Mouse (Mus musculus) limb, embryonic 10.5 days (tissue): ENCODE data around the gene Ifrd1. TPM values are rescaled to one million over a fixed set of nuclear protein-coding genes. Genes with fewer than 3 reads are reported as not detected.
"Not testable (repeated sequence)": the region's sequence is repeated elsewhere in the genome, so short reads cannot be mapped to it uniquely, and the experiment has no call there.

ENCODE experiments used
- DNase-seq: peaks from one replicate; pipeline ENCODE4 v3.0.0-alpha.2; 2017; ENCODE audit warnings: low spot score
- H3K27ac ChIP-seq: fragments of 300-500 bp; sonication (generic); 2 replicates; pipeline ENCODE4 v1.5.1; 2016; ENCODE audit warnings: mild to moderate bottlenecking
- H3K27me3 ChIP-seq: fragments of 300-500 bp; sonication (generic); 2 replicates; pipeline ENCODE4 v1.6.1; 2016; ENCODE audit warnings: low read depth, mild to moderate bottlenecking; ENCODE audit not compliant: poor library complexity, severe bottlenecking
- H3K36me3 ChIP-seq: fragments of 300-500 bp; sonication (generic); 2 replicates; pipeline ENCODE4 v1.6.1; 2016; ENCODE audit warnings: mild to moderate bottlenecking, moderate library complexity
- H3K4me1 ChIP-seq: fragments of 300-500 bp; sonication (generic); 2 replicates; pipeline ENCODE4 v1.6.1; 2016
- H3K4me3 ChIP-seq: fragments of 300-500 bp; sonication (generic); 2 replicates; pipeline ENCODE4 v1.5.1; 2016; ENCODE audit warnings: mild to moderate bottlenecking, moderate library complexity
- H3K9me3 ChIP-seq: fragments of 300-500 bp; sonication (generic); replicated peaks from 2 replicates; pipeline ENCODE4 v1.6.1; 2016; ENCODE audit warnings: mild to moderate bottlenecking
- WGBS: fragments of 180-500 bp; shearing (Covaris S2); methylation state at CpG from one replicate; pipeline ENCODE4 v1.1.7; 2016; 5-methylcytosine and 5-hydroxymethylcytosine counted together
- polyA plus RNA-seq: library from polyadenylated mRNA; unstranded; fragments of >200 nt; fragmentation: Nextera tagmentation; extraction: Ambion mirVana; gene quantifications from 2 replicates; pipeline ENCODE4 v1.2.1, GENCODE M21; 2016

The Ifrd1 gene
- polyA plus RNA-seq, 1 experiment from 2014 or later: 117 TPM

GRCm38 (mm10) chr12:40256033-40256432, 7.7 kb upstream of the Ifrd1 start:
- Histone ChIP-seq H3K4me1 (peaks cover 14% of the 10 kb centered on the region), H3K9me3 (no peaks in the 10 kb centered on the region), H3K4me3 (no peak overlapping the region), H3K27ac (no peak overlapping the region), H3K36me3 (no peaks in the 10 kb centered on the region), H3K27me3 (no peaks in the 10 kb centered on the region)
- DNase-seq: no peak

- not testable (repeated sequence) for DNase-seq, H3K36me3 ChIP-seq, H3K4me1 ChIP-seq, H3K27me3 ChIP-seq, H3K27ac ChIP-seq, H3K4me3 ChIP-seq, H3K9me3 ChIP-seq
- WGBS: 88% methylated on average over 4 of the region's 4 CpGs
These were observed 7.0 kb upstream of the Ifrd1 start for GRCm38 (mm10) chr12:40255310-40255709.

- H3K27me3 ChIP-seq: no peaks in the 10 kb centered on the region
- no peaks in the 10 kb centered on the region for H3K9me3 ChIP-seq
- H3K36me3 ChIP-seq: no peaks in the 10 kb centered on the region
- H3K4me3 ChIP-seq: no peak overlapping the region
- DNase-seq: no peak
- no peak overlapping the region for H3K27ac ChIP-seq
- H3K4me1 ChIP-seq: peaks cover 9% of the 10 kb centered on the region
- 89% methylated on average over 11 of the region's 11 CpGs for WGBS
These were observed 6.4 kb upstream of the Ifrd1 start for GRCm38 (mm10) chr12:40254729-40255128.

GRCm38 (mm10) chr12:40253241-40253640, 4.9 kb upstream of the Ifrd1 start:
- Histone ChIP-seq H3K27me3 (no peaks in the 10 kb centered on the region), H3K27ac (no peak overlapping the region), H3K4me3 (no peak overlapping the region), H3K4me1 (peaks cover 19% of the 10 kb centered on the region), H3K36me3 (no peaks in the 10 kb centered on the region), H3K9me3 (no peaks in the 10 kb centered on the region)
- WGBS: 85% methylated on average over 5 of the region's 5 CpGs
- DNase-seq: no peak

- H3K9me3 ChIP-seq: no peaks in the 10 kb centered on the region
- no peak overlapping the region for H3K4me3 ChIP-seq
- H3K4me1 ChIP-seq: peaks cover 26% of the 10 kb centered on the region
- no peak for DNase-seq
- no peaks in the 10 kb centered on the region for H3K27me3 ChIP-seq
- no peaks in the 10 kb centered on the region for H3K36me3 ChIP-seq
- H3K27ac ChIP-seq: no peak overlapping the region
These were observed 2.0 kb upstream of the Ifrd1 start for GRCm38 (mm10) chr12:40250256-40250655.

- peaks cover 31% of the 10 kb centered on the region for H3K4me1 ChIP-seq
- no peaks in the 10 kb centered on the region for H3K36me3 ChIP-seq
- H3K27me3 ChIP-seq: no peaks in the 10 kb centered on the region
- WGBS: 79% methylated on average over 6 of the region's 6 CpGs
- no peak for DNase-seq
- no peaks in the 10 kb centered on the region for H3K9me3 ChIP-seq
- H3K4me3 ChIP-seq: no peak overlapping the region
- no peak overlapping the region for H3K27ac ChIP-seq
These were observed 328 bp downstream of the Ifrd1 start for GRCm38 (mm10) chr12:40247976-40248375.

- H3K36me3 ChIP-seq: no peaks in the 10 kb centered on the region
- WGBS: 65% methylated on average over 4 of the region's 4 CpGs
- H3K4me3 ChIP-seq: no peak overlapping the region
- peaks cover 31% of the 10 kb centered on the region for H3K4me1 ChIP-seq
- no peak for DNase-seq
- no peaks in the 10 kb centered on the region for H3K9me3 ChIP-seq
- H3K27ac ChIP-seq: no peak overlapping the region
- no peaks in the 10 kb centered on the region for H3K27me3 ChIP-seq
These were observed 920 bp downstream of the Ifrd1 start for GRCm38 (mm10) chr12:40247384-40247783.

GRCm38 (mm10) chr12:40245434-40245970, 2.8 kb downstream of the Ifrd1 start:
- Histone ChIP-seq H3K4me3 (no peak overlapping the region), H3K27ac (no peak overlapping the region), H3K36me3 (no peaks in the 10 kb centered on the region), H3K4me1 (peaks cover 34% of the 10 kb centered on the region), H3K9me3 (no peaks in the 10 kb centered on the region), H3K27me3 (no peaks in the 10 kb centered on the region)
- WGBS: 93% methylated on average over 7 of the region's 7 CpGs
- no peak for DNase-seq

- H3K9me3 ChIP-seq: no peaks in the 10 kb centered on the region
- H3K36me3 ChIP-seq: no peaks in the 10 kb centered on the region
- peaks cover 28% of the 10 kb centered on the region for H3K4me1 ChIP-seq
- H3K27ac ChIP-seq: no peak overlapping the region
- H3K27me3 ChIP-seq: no peaks in the 10 kb centered on the region
- no peak for DNase-seq
- H3K4me3 ChIP-seq: no peak overlapping the region
- WGBS: 90% methylated on average over 5 of the region's 5 CpGs
These were observed 3.4 kb downstream of the Ifrd1 start for GRCm38 (mm10) chr12:40244926-40245325.

GRCm38 (mm10) chr12:40243821-40244221, 4.5 kb downstream of the Ifrd1 start:
- DNase-seq: no peak
- Histone ChIP-seq H3K27ac (no peak overlapping the region), H3K4me3 (no peak overlapping the region), H3K9me3 (no peaks in the 10 kb centered on the region), H3K27me3 (no peaks in the 10 kb centered on the region), H3K4me1 (peaks cover 21% of the 10 kb centered on the region), H3K36me3 (no peaks in the 10 kb centered on the region)
- WGBS: 69% methylated on average over 11 of the region's 11 CpGs

GRCm38 (mm10) chr12:40243241-40243640, 5.1 kb downstream of the Ifrd1 start:
- H3K4me1 ChIP-seq: peaks cover 15% of the 10 kb centered on the region

GRCm38 (mm10) chr12:40239161-40239560, 9.1 kb downstream of the Ifrd1 start:
- 94% methylated on average over 7 of the region's 7 CpGs for WGBS
- H3K4me1 ChIP-seq: peaks cover 8% of the 10 kb centered on the region; the same call in 1 of the 2 replicates
- no peaks in the 10 kb centered on the region for H3K36me3 ChIP-seq
- H3K9me3 ChIP-seq: no peaks in the 10 kb centered on the region
- DNase-seq: no peak
- H3K27ac ChIP-seq: no peak overlapping the region
- H3K4me3 ChIP-seq: no peak overlapping the region
- H3K27me3 ChIP-seq: no peaks in the 10 kb centered on the region

More at GRCm38 (mm10) chr12:40243241-40243640, 5.1 kb downstream of the Ifrd1 start:
- H3K27ac ChIP-seq: no peak overlapping the region
- no peaks in the 10 kb centered on the region for H3K27me3 ChIP-seq
- H3K4me3 ChIP-seq: no peak overlapping the region
- no peak for DNase-seq
- no peaks in the 10 kb centered on the region for H3K9me3 ChIP-seq
- 75% methylated on average over 4 of the region's 4 CpGs for WGBS
- no peaks in the 10 kb centered on the region for H3K36me3 ChIP-seq

GRCm38 (mm10) chr12:40232231-40232630, 16.1 kb downstream of the Ifrd1 start:
- WGBS: 94% methylated on average over 1 of the region's 1 CpGs

GRCm38 (mm10) chr12:40231632-40232031, 16.7 kb downstream of the Ifrd1 start:
- no peak overlapping the region for H3K4me3 ChIP-seq
- H3K27me3 ChIP-seq: no peaks in the 10 kb centered on the region
- no peaks in the 10 kb centered on the region for H3K36me3 ChIP-seq
- H3K4me1 ChIP-seq: no peaks in the 10 kb centered on the region
- no peak for DNase-seq
- H3K27ac ChIP-seq: no peak overlapping the region
- no peaks in the 10 kb centered on the region for H3K9me3 ChIP-seq
- WGBS: 97% methylated on average over 2 of the region's 2 CpGs

More at GRCm38 (mm10) chr12:40232231-40232630, 16.1 kb downstream of the Ifrd1 start:
- H3K36me3 ChIP-seq: no peaks in the 10 kb centered on the region
- H3K27me3 ChIP-seq: no peaks in the 10 kb centered on the region
- no peak overlapping the region for H3K27ac ChIP-seq
- H3K9me3 ChIP-seq: no peaks in the 10 kb centered on the region
- no peak overlapping the region for H3K4me3 ChIP-seq
- DNase-seq: no peak
- no peaks in the 10 kb centered on the region for H3K4me1 ChIP-seq
